Mouse (Mus musculus) lung, postnatal 14 days (tissue): Measurements from ENCODE around the gene Ctsa.
"Not testable (repeated sequence)": the region's sequence is repeated elsewhere in the genome, so short reads cannot be mapped to it uniquely, and the experiment has no call there.

Experiments used
- DNase-seq: peaks from one replicate; pipeline ENCODE4 v3.0.0; 2021

Ctsa gene

GRCm38 (mm10) chr2:164832748-164833301 lies at the start of gene Ctsa:
TSS of gene Ctsa (plus strand) at chr2:164832873.
- peak; percentile 80 for DNase-seq

GRCm38 (mm10) chr2:164783926-164784581 lies 48.6 kb upstream of the Ctsa start:
- no peak for DNase-seq

GRCm38 (mm10) chr2:164784869-164785420 lies 47.7 kb upstream of the Ctsa start:
- no peak for DNase-seq

- DNase-seq: peak; percentile 91
These were observed 46.9 kb upstream of the Ctsa start, which contains the start of gene Snx21 for GRCm38 (mm10) chr2:164785481-164786387. TSS of gene Snx21 (plus strand) at chr2:164785823.

- peak; percentile 28 for DNase-seq
These were observed 46.2 kb upstream of the Ctsa start for GRCm38 (mm10) chr2:164786388-164786885.

- DNase-seq: no peak
These were observed 45.6 kb upstream of the Ctsa start for GRCm38 (mm10) chr2:164787032-164787431.

- DNase-seq: no peak
These were observed 44.9 kb upstream of the Ctsa start for GRCm38 (mm10) chr2:164787779-164788178.

GRCm38 (mm10) chr2:164788411-164788810 lies 44.3 kb upstream of the Ctsa start:
- DNase-seq: no peak

- DNase-seq: peak; percentile 49
These were observed 42.2 kb upstream of the Ctsa start for GRCm38 (mm10) chr2:164790451-164790850.

- no peak for DNase-seq
These were observed 40.8 kb upstream of the Ctsa start for GRCm38 (mm10) chr2:164791841-164792261.

- DNase-seq: no peak
These were observed 40.1 kb upstream of the Ctsa start for GRCm38 (mm10) chr2:164792400-164793190.

GRCm38 (mm10) chr2:164793236-164793635 lies 39.4 kb upstream of the Ctsa start:
- DNase-seq: peak; percentile 63

GRCm38 (mm10) chr2:164793772-164794171 lies 38.9 kb upstream of the Ctsa start:
- DNase-seq: no peak

- peak; percentile 93 for DNase-seq
These were observed 38.4 kb upstream of the Ctsa start for GRCm38 (mm10) chr2:164794293-164794692.

GRCm38 (mm10) chr2:164795868-164796267 lies 36.8 kb upstream of the Ctsa start:
- no peak for DNase-seq

GRCm38 (mm10) chr2:164798554-164798953 lies 34.1 kb upstream of the Ctsa start:
- not testable (repeated sequence) for DNase-seq

GRCm38 (mm10) chr2:164800252-164801004 lies 32.2 kb upstream of the Ctsa start:
- no peak for DNase-seq

- no peak for DNase-seq
These were observed 29.3 kb upstream of the Ctsa start for GRCm38 (mm10) chr2:164803201-164803920.

- no peak for DNase-seq
These were observed 28.8 kb upstream of the Ctsa start for GRCm38 (mm10) chr2:164803921-164804313.

- peak; percentile 98 for DNase-seq
These were observed 27.9 kb upstream of the Ctsa start, which contains the start of the genes Acot8 and Zswim3 for GRCm38 (mm10) chr2:164804533-164805331. TSS of gene Acot8 (minus strand) at chr2:164804882. TSS of gene Zswim3 (plus strand) at chr2:164805098.
